Mouse (Mus musculus): ENCODE results near the gene Ift122.
A peak's percentile ranks its signal among the peaks of the same experiment; 100 is the strongest.
"Not testable (repeated sequence)": the region's sequence is repeated elsewhere in the genome, so short reads cannot be mapped to it uniquely, and the experiment has no call there.

The Ift122 gene

DNA sequence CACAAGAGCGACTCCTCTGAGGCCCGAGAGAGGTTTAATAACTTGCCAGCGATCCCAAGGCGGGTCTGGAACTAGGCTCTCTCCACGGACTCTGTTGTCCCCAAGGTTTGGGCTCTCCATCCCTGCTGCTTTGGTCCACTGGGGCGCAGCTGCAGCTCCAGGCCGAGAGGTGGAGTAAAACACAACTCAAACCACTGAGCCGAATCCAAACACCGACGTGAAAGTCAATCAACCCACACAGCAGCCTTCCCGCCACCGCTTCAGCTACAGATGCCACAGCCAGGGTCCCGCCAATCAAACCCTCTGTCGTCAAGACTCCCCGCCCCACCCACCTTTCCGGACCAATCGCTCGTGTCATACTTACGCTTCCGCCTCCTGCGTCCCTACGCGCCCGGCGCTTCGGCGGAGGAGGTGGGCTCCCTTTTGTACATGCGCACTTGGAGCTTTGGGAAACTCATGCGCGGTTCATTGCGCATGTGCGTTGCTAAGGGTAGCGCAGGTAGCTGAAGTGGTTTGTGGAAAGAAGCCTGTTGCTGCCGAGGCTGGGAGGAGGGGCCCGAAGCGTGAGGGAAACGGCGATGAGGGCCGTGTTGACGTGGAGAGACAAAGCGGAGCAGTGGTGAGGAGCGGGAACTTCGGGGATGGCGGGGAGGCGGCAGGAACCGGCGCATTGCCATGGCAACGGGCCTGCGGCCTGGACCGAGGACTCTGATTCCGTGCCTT lies at the start of gene Ift122, which contains the start of gene Mbd4:
Gene Ift122, plus strand, starts transcription at position 380 of the 723 bp plus-strand sequence.
Gene Mbd4, minus strand, starts transcription at position 281 of the 723 bp plus-strand sequence.
- DNase-seq = peak; percentile 98

DNA sequence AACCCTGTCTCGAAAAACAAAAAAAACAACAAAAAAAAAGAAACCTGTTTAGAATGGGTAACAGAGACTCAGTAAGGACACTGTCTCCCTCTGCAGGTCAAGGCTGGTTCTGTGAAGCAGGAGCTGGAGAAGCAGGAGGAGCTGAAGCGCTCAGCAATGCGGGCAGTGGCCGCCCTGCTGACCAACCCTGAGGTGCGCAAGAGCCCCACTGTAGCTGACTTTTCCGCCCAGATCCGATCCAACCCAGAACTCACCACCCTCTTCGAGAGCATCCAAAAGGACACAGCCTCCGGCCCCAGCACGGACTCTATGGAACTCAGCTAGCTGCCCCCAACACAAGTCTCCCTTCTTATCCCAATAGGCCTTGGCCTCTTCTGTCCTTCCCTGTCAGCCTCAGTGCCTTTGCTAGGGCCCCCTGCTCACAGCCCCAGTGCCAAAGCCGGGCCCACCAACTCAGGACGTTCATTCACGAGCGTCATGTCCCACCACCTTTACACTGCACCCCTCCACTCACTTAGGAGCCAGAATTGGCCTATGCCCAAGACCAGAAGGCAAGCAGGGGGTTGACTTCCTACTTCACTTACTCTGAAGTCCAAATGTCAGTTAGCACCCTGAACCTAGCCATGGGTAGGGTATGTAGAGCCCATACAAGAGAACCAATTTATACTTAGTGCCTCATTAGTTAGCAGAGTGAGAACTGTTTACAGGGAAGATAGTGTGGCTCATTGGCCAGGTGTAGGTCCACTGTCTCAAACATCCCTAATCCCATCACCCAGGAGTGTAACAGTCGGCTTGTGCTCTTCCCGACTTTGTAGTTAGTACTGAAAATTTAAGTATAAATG lies 49.5 kb upstream of the Ift122 start:
- DNase-seq = peak; percentile 84

DNA sequence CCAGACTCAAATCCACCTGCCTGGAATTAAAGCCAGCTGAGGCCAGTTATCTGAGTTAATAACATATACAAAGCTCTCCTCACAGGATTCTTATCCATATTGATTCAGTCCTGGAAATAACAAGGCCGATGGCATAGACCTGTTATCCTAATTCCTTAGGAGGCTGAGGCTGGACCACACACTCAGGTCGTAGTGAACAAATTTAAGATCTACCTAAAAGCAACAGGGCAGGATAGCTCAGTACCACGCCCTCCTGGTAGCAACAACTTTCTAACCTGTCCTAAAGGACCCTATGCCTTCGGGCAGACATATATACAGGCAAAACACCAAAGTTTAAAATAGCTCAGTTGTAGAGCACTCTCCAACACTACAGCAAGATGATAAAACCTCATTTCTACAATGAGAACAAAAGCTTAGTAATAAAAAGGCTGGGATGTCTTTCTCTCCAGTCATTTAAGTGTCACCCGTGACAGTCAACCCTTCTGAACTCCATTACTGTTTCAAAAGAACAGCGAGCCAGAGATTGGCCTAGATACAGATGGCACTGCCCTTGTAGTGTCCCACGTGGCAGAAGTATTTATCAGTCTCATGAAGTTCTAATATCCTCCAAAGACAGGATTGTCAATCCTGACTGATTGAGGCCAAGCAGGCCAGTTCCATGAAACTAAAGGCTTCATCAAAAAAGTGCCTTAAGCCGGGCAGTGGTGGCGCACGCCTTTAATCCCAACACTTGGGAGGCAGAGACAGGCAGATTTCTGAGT lies 48.7 kb upstream of the Ift122 start:
- no peak for DNase-seq

DNA sequence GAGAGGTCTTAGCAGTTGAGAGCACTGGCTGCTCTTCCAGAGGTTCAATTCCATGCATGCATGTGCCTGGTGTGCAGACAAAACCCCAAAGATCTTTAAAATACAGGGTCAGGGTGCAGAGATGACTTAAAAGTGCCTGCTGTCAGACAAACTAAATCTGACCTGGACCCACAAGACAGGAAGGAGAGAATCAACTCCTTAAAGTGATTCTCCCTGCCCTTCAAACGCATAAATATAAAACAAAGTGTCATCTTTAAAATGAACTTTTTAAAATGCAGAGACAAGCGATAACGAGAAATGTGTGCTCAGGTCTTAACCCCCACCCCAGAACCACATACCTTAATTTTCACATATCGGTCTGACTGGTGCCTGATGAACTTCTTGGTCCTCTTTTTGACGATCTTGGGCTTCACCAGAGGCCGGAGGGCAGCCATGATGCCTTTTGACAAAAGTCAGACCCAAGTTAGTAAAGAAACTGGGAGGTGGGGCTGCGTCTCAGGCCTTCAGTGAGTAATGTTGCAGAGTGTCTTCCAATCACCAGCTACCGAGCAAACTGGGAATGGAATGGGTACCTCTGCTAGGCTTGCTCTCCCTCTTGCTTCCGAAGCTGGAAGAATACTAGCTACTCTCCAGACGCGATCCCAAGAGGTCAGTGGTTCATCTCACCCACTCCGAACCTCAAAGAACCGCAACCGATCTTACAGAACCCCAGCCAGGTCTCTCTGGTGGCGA lies 45.6 kb upstream of the Ift122 start:
- DNase-seq = no peak

DNA sequence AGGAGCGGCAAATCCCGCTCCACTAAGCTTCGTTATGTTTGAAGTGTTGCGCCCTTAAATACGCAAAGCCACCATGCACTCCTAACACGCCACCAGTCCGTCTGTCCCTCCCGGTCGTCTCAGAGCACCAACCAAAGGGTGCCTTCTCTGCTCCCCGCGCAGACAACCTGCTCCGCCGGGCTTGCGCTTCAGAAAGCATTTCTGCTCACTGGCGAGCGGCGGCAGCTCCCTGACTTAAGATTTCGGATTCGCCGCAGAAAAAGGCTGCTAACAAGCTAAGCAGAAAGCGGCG lies 45.1 kb upstream of the Ift122 start:
- no peak for DNase-seq

DNA sequence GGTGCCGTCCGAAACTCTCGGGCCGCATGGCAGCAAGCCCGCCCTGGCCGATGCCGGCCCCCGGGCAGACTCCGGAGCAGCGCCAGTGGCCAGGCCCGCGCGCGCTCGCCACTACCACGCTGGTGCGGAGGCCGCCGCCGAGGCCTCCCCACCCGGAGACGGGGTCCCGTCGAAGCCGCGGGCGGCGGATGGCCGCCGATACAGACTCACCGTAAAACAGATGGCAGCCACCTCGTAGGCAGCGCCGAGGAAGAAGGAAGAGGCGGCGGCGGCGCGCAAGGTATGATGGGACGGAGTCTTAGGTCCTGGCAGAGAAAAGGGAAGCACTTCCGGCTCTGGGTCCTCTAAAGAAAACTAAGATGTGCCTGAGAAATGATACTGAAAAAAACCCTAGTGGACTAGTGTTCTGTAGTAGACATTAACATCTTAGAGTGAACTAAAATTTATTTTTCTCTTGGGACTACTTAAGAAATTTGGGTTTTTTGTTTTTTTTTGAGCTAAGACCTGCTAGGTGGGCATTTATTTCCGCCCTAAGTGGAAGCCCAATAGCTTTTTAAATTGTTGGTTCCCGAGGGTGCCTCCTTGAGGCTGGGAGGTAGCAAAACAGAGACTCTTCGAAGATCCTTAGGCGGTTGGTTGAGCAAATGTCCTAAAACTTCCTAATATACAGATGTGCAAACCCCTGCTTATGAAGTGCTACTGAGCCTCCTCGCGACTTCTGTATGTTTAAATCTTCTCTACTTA lies 44.6 kb upstream of the Ift122 start, which contains the start of gene Rpl32:
Gene Rpl32, minus strand, starts transcription at position 260 of the 744 bp plus-strand sequence.
- peak; percentile 89 for DNase-seq

DNA sequence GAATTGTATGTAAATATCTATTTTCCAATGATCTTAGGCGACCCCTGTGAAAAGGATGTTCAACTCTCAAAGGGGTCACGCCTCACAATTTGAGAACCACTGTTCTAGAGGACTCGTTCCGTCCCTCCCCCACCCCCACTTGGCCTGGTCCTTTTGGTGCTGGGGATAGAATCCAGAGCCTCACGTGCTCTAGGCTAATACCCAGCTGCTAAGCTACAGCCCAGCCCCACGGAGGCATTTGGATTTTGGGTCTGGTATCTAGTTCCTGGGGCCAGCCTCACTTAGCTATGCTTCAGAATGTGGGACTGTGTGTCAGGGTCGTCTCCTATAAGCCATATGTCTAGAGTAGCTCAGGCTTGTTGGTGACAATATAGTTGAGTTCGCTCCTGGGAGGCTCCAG lies 41.7 kb upstream of the Ift122 start:
- DNase-seq = no peak

DNA sequence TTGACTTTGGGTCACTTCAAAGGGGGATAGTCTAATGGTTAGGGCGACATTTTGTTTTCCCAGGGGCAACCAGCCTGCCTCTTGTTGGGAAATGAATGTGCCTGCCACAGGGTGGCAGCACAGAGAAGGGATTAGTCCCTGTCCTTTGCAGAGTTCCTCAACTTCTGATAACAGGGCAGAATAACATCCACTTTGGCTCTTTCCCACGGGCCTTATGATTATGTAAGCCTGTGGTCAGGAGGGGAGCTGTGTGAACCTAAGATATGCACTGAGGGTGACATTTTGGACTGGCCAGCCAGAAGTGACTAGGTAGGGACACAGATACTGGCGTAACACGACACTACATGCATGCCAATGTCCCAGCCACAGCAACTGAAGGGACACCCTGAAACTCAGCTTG lies 39.2 kb upstream of the Ift122 start:
- DNase-seq = no peak

DNA sequence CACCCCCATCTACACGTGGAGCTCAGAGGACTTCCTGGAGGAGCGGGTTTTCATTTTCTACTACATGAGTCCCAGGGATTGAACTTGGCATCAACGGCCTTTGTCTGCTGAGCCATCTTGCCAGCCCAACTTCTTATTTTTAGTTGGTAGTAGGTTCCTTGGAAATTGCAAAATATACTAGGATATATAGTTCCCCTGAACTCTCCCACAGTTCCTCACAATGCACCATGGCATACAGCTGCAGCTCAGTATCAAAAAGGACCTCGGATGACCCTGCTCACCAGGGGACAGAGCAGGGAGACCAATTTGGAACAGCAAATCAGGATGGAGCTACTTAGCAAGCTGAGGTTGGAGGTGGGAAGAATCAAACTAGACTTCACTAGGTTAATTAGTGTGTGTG lies 38.2 kb upstream of the Ift122 start:
- no peak for DNase-seq

DNA sequence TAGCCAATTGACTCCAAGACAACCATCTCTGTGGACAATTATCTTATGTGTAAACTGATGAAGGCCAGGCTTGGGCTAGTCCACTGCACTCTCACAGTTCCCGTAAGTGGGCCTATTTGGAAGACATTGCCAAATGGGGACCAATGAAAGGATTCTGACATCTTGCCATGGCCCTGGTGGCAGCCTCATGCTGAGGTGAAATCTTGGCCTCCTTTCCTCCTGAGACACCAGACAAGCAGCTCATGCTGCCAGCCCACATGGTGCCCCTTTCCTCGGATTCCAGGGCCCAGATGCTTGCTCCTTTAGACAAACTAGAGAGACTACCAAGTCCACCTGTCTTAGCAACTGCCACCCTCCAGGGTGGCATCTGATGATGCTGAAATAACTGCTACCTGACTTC lies 35.1 kb upstream of the Ift122 start:
- DNase-seq = no peak

DNA sequence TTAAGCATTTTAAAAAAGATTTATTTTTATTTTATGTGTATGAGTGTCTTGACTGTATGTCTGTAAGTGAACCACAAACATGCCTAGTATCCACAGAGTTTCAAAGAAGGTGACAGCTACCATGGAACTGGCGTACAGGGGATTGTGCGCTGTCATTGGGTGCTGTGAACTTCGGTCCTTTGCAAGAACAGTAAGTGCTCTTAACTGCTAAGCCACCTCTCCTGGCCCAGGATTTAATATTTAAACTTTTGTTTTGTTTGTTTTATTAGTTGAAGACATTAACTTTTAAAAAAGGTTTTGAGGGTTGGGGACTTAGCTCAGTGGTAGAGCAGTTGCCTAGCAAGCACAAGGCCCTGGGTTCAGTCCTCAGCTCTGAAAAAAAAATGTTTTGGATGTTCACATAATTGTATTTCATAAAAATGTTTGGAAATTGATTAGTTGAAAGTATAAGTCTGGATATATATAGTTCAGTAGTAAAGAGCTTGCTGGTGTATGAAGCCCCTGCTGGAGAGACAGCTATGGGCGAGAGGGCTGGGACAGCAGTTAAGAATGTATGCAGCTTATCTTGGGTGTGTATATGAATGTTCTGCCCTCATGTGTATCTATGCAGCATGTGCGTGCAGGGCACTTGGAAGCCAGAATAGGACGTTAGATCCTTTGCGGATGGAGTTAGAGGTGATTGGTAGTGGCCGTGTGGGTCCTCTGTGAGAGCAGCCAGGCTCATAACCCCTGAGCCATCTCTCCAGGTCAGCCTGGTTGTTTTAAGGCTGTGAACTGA lies 31.9 kb upstream of the Ift122 start:
- no peak for DNase-seq

DNA sequence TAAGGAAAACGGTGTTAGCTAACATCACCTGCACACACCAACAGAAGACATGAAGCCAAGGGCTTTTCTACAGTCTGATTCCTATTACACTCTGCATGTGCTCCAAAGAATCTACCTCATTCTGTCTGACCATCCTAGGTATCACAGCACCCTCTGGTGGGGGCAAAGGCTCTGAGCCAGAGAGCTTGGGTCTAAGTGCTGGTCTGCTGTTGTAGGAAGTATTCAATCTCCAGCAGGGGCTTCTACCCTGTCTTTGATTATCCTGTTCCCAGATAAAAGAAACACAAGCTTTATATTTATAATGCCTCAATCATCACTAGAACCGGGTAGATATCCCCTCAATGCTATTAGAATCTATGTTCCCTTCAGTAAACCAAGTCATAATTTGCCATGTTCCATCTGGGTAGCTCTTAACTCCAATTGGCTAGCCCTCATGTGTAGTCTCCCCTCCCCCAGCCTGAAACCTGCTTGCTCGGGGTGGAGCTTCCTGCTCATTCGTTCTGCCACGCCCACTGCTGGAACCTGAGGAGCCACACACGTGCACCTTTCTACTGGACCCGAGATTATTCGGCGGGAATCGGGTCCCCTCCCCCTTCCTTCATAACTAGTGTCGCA lies 29.3 kb upstream of the Ift122 start:
- not testable (repeated sequence) for DNase-seq

DNA sequence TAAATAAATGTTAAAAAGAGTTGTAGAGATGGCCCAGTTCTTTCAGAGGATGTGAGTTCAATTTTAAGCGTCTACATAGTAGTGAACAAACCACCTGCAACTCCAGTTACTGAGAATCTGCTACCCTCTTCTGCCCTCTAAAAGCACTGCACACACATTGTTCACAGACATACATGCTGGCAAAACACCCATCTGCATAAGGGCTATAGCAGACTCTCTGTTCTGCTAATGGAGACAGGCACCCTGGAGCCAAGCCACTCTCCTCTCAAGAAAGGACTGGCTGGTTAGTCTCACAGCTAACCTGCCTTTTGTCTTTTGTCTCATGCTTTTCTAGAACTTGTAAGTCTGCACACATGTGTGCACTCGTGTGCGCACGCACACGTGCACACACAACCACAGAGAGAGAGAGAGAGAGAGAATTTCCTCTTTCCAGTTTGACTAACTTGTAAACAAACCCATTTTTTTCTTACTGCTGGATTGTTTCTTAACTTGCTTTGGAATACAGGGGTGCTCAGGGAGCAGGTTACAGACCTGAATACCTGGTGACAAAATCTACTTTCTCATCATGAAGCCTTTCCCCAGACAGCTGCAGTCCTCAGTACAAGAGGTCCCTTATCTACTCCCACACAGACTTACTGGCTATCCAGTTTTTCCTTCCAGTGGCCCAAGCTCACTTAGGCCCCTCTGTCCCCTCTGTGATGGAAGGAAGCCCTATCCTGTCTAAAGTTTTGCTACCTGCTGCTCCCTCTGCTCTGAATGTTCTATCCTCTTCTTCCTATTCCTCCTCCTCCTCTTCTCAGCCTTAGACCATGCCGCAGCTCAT lies 22.3 kb upstream of the Ift122 start:
- DNase-seq = no peak

DNA sequence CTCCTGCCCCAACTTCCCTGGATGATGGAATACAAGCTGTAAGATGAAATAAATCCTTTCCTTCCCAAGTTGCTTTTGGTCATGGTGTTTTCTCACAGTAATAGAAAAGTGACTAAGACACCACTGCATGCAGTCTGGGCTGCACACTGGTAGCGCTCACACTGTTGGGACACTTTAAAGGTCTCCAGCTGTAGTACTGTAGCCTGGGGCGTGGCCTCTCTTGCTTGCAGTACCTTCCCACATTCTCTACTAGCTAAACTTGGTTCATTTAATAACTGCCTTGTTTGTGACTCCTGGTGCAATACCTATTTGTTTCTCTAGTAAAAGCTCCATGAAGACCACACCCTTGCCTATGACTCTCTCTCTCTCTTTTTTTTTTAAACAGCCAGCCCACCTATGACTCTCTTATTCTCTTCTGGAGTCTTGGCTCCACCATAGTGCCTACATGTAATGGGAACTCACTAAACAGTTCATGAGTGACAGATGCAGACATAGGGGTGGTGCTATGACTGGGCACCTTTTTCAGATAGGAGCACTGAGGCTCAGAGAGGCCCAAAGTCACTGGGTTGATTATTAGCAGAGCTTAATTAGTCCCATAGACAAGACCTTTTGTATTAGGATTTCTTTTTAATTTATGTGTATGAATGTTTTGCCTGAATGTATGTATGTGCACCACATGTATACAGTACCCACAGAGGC lies 21.0 kb upstream of the Ift122 start:
- no peak for DNase-seq

DNA sequence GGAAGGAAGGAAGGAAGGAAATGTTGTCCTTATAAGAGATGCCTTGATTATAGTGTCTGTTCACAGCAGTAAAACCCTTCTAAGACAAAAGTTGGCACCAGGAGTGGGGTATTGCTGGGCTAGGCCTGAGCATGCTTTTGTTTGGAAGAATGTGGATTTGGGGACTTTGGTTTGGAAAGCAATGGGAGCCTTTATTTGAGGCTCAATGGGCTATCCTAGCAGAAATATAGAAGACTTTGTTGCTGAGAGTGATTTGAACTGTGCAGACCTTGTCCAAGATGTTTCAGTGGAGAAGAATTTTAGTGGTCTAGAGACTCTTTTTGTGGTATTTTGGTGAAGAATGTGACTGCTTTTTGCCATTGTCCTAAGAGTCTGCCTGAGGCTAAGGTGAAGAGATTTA lies 19.4 kb upstream of the Ift122 start:
- DNase-seq = no peak

DNA sequence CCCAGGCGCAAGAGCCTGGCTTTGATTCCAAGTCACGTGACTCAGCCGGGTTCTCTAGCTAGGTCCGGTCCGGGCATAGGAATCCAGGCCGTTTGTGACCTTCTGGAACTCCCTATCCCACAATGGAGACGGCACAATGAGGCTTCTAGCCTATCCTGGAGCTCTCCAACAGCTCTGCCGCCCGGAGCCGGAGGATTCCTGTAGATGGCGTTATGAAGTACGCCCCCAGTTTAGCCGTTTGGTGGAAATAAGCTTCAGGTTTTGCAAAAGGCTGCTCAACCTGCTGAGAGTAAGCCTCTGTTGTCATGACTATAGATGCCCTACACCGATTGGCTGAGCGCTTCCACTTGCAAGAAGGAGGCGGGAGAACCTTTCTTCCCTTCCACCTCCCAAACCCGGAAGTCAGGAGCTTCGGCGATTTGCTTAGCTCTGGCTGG lies 15.1 kb upstream of the Ift122 start, which contains the start of gene Efcab12:
Gene Efcab12, minus strand, starts transcription at position 252 of the 437 bp plus-strand sequence.
- DNase-seq = peak; percentile 86

DNA sequence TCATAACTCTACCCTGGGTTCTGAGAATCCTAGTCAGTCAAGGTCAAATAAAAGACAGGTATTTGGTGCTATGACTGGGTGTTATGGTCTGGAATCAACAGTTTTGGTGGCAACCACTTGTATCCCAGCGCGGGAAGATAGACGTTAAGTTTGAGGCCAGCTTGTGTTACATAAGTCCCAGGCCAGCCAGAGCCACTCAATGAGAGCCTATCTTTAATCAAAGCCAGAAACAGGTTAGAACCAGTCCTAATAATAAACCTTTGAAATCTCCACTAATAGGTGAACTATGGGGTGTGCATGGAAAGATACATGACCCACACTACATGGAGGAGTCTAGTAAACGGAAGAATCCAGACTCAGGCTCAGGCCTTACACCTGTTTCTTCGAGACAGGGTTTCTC lies 14.5 kb upstream of the Ift122 start:
- no peak for DNase-seq

DNA sequence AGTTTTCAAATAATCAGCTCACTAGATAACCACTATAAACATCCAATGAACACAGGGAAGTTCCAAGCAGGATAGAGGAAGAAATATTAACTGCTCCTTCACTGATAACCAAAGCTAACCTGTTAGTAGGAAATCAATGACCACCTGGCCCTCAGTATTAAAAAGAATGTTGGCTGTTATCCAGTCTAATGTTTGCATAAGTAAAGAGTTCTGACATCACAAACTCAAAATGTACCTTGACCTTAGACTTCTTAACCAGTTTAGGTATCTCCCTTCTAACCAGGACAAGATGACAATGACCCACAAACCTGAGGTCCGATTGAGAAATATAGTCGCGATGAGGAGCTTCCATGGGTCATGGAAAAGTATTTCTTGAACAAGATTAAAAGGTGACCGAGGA lies 8.3 kb upstream of the Ift122 start:
- DNase-seq = no peak

Measured in cerebellum, adult 9-10 months (tissue).